ENCODE assay signal across 35 mouse cellular contexts in the genomic region with DNA sequence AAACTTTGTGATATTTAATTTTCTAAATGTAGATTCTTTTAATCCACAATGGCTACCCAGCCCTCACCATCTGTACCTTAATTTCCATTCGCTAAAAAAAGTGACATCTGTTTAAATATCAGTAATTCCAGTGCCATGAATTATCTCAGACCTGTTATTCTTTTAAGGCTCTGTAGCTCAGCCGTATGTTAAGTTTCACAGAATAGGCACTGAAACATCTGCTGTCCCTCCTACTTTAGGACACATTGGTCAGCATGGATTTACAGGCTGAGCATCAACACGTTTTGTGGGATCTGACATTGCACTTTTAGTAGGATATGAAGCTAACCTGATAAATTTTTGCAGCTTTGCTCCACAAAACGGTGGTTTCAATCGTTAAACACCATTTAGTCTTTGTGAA. TPM values are rescaled to one million over a fixed set of nuclear protein-coding genes. Genes with fewer than 3 reads are reported as not detected.
A peak's percentile ranks its signal among the peaks of the same experiment; 100 is the strongest.
DNase-seq lines count a peak whose midpoint lies in the region; ATAC-seq lines count a peak whose summit lies in the region.
"Had no signal": no experiment of that assay in that cellular context is flagged by ENCODE, and none has a peak within 500 bp of the region (broad histone marks: within the 10 kb centered on the region; RNA-seq: fewer than 3 reads in every experiment).

No protein-coding gene starts in this region.

- H3K4me3 ChIP-seq in forebrain, embryonic 15.5 days: no peak overlapping the region
- H3K4me3 ChIP-seq in forebrain, embryonic 10.5 days: no peak overlapping the region
- H3K4me3 ChIP-seq: embryonic facial prominence, embryonic 10.5 days; embryonic facial prominence, embryonic 15.5 days; hindbrain, embryonic 10.5 days; hindbrain, embryonic 15.5 days; limb, embryonic 13.5 days; lung, embryonic 15.5 days had no signal

- 0 out of 2 replicates have a peak overlapping the region, but pooled peaks have one; percentile 21 for H3K27ac ChIP-seq in forebrain, embryonic 15.5 days (replicated peaks)
- no peak overlapping the region for H3K27ac ChIP-seq in forebrain, embryonic 10.5 days
- H3K27ac ChIP-seq: embryonic facial prominence, embryonic 10.5 days; embryonic facial prominence, embryonic 15.5 days; hindbrain, embryonic 10.5 days; hindbrain, embryonic 15.5 days; limb, embryonic 13.5 days; lung, embryonic 15.5 days; stomach, postnatal 0 days had no signal

- H3K9ac ChIP-seq in forebrain, embryonic 15.5 days (replicated peaks): no peak overlapping the region
- H3K9ac ChIP-seq: embryonic facial prominence, embryonic 15.5 days; hindbrain, embryonic 15.5 days; limb, embryonic 13.5 days; lung, embryonic 15.5 days had no signal

- H3K36me3 ChIP-seq in forebrain, embryonic 15.5 days: no peaks in the 10 kb centered on the region
- no peaks in the 10 kb centered on the region for H3K36me3 ChIP-seq in forebrain, embryonic 10.5 days (replicated peaks)
- H3K36me3 ChIP-seq: embryonic facial prominence, embryonic 10.5 days; embryonic facial prominence, embryonic 15.5 days; hindbrain, embryonic 10.5 days; hindbrain, embryonic 15.5 days; limb, embryonic 13.5 days; lung, embryonic 15.5 days had no signal

- no peaks in the 10 kb centered on the region for H3K9me3 ChIP-seq in forebrain, embryonic 15.5 days
- no peaks in the 10 kb centered on the region for H3K9me3 ChIP-seq in forebrain, embryonic 10.5 days
- H3K9me3 ChIP-seq: embryonic facial prominence, embryonic 10.5 days; embryonic facial prominence, embryonic 15.5 days; hindbrain, embryonic 10.5 days; hindbrain, embryonic 15.5 days; limb, embryonic 13.5 days; lung, embryonic 15.5 days had no signal

- peaks cover 11% of the 10 kb centered on the region for H3K4me1 ChIP-seq in forebrain, embryonic 15.5 days
- peaks cover 13% of the 10 kb centered on the region for H3K4me1 ChIP-seq in forebrain, embryonic 10.5 days
- H3K4me1 ChIP-seq: embryonic facial prominence, embryonic 15.5 days; lung, embryonic 15.5 days had no signal

- no peak overlapping the region for H3K4me2 ChIP-seq in forebrain, embryonic 15.5 days (replicated peaks)
- H3K4me2 ChIP-seq: embryonic facial prominence, embryonic 15.5 days; hindbrain, embryonic 15.5 days; limb, embryonic 13.5 days; liver, embryonic 11.5 days; lung, embryonic 15.5 days; midbrain, embryonic 11.5 days had no signal

- peak; percentile 35; the same call in 1 of the 2 replicates for ATAC-seq in forebrain, embryonic 15.5 days (replicated peaks)
- ATAC-seq: CD4-positive, CD25-positive, alpha-beta regulatory T cell, adult 4 months; inflammation-experienced regulatory T-cells, adult 6 months; midbrain, embryonic 16.5 days had no signal

- 38% methylated on average over 5 of the region's 5 CpGs for WGBS in forebrain, embryonic 15.5 days
- 78% methylated on average over 5 of the region's 5 CpGs for WGBS in forebrain, embryonic 10.5 days

- H3K27me3 ChIP-seq in forebrain, embryonic 15.5 days: no peaks in the 10 kb centered on the region
- no peaks in the 10 kb centered on the region for H3K27me3 ChIP-seq in forebrain, embryonic 10.5 days (ENCODE audit: poor library complexity, severe bottlenecking)
- H3K27me3 ChIP-seq: embryonic facial prominence, embryonic 15.5 days; hindbrain, embryonic 15.5 days; limb, embryonic 13.5 days; lung, embryonic 15.5 days had no signal

- DNase-seq in forebrain, embryonic 10.5 days (ENCODE audit: extremely low spot score, low spot score): no peak
- peak; percentile 29 for DNase-seq in layer of hippocampus, adult 9-10 months (ENCODE audit: low spot score)
- no peak for DNase-seq in layer of hippocampus, postnatal 36 days
- peak; percentile 37 for DNase-seq in right cerebral cortex, adult 18-20 months
- no peak for DNase-seq in right cerebral cortex, postnatal 25 days
- no peak for DNase-seq in yolk sac, embryonic 10.5 days (ENCODE audit: low spot score)
- DNase-seq: adrenal gland, postnatal 14 days; cerebellum, adult 18-20 months; cerebellum, postnatal 10 days; gastrocnemius, postnatal 14 days; heart, postnatal 14 days; kidney, adult 11 months; kidney, postnatal 14 days; right cerebral cortex, postnatal 4 days; thymus, adult 2 months; thymus, postnatal 36 days had no signal

RNA-seq across cellular contexts. Expression of gene Erich3, which starts 35.2 kb away (rescaled TPM):
- 1.2 and 1.8 TPM in 2 replicates for polyA plus RNA-seq in forebrain, embryonic 15.5 days (2015; fragmentation: Nextera tagmentation; extraction: Ambion mirVana)
- 0.14 and 0.15 TPM in 2 replicates for polyA plus RNA-seq in forebrain, embryonic 10.5 days (2016; fragmentation: Nextera tagmentation; extraction: Ambion mirVana)
- 1 to 10 TPM; 5.7 to 6.6 TPM for total RNA-seq in layer of hippocampus, postnatal 36 days (2021)
- total RNA-seq: common myeloid progenitor, adult 5-6 weeks; granulocyte monocyte progenitor cell, adult 5-6 weeks; megakaryocyte progenitor cell, adult 5-6 weeks; neutrophil, adult 5-6 weeks had no signal
- polyA plus RNA-seq: CD4-positive, CD25-positive, alpha-beta regulatory T cell, adult 4 months; inflammation-experienced regulatory T-cells, adult 6 months; kidney, embryonic 14.5 days; liver, embryonic 11.5 days; liver, embryonic 16.5 days had no signal

Comparison
In these comparisons a context has a peak if more than half of its experiments do, and no peak if none do; other contexts are left out.
1. DNase-seq: peak in layer of hippocampus, adult 9-10 months (single experiment) and right cerebral cortex, adult 18-20 months (single experiment); none in forebrain, embryonic 10.5 days (single experiment), layer of hippocampus, postnatal 36 days (0 of 2), right cerebral cortex, postnatal 25 days (single experiment) and yolk sac, embryonic 10.5 days (single experiment).